Mouse (Mus musculus) lung, embryonic 14.5 days (tissue): ENCODE measurements around the gene Grik3. TPM values are rescaled to one million over a fixed set of nuclear protein-coding genes. Genes with fewer than 3 reads are reported as not detected.

ENCODE experiments used
- ATAC-seq: fragments of 200-750 bp; cut with Nextera tagmentation; 2 replicates; pipeline ENCODE4 v1.8.0; 2017; ENCODE audit warnings: mild to moderate bottlenecking, moderate TSS enrichment, moderate library complexity; ENCODE audit not compliant: insufficient read depth
- DNase-seq: peaks from one replicate; pipeline ENCODE4 v3.0.0-alpha.2; 2015
- H3K27ac ChIP-seq: fragments of 300-500 bp; sonication (generic); 2 replicates; pipeline ENCODE4 v1.5.1; 2014; ENCODE audit warnings: low read depth, mild to moderate bottlenecking, moderate library complexity
- H3K27me3 ChIP-seq: fragments of 300-500 bp; sonication (generic); 2 replicates; pipeline ENCODE4 v1.6.1; 2014; ENCODE audit warnings: low read length, control low read depth; ENCODE audit not compliant: insufficient read depth
- H3K36me3 ChIP-seq: fragments of 300-500 bp; sonication (generic); 2 replicates; pipeline ENCODE4 v1.6.1; 2014; ENCODE audit warnings: control low read depth; ENCODE audit not compliant: insufficient read depth
- H3K4me1 ChIP-seq: fragments of 300-500 bp; sonication (generic); 2 replicates; pipeline ENCODE4 v1.6.1; 2014; ENCODE audit warnings: antibody characterized with exemption, control low read depth; ENCODE audit not compliant: insufficient read depth
- H3K4me2 ChIP-seq: fragments of 300-500 bp; sonication (generic); 2 replicates; pipeline ENCODE4 v1.6.1; 2014; ENCODE audit warnings: mild to moderate bottlenecking
- H3K4me3 ChIP-seq: fragments of 300-500 bp; sonication (generic); 2 replicates; pipeline ENCODE4 v1.5.1; 2014; ENCODE audit warnings: low read depth, low read length
- H3K9ac ChIP-seq: fragments of 300-500 bp; sonication (generic); 2 replicates; pipeline ENCODE4 v1.6.1; 2014
- H3K9me3 ChIP-seq: fragments of 300-500 bp; sonication (generic); 2 replicates; pipeline ENCODE4 v1.6.1; 2016; ENCODE audit warnings: low read depth, low read length, control low read depth
- CTCF ChIP-seq: IDR thresholded peaks from 2 replicates; pipeline ENCODE4 v1.5.1; 2016; ENCODE audit warnings: antibody characterized with exemption, low read depth
- WGBS: fragments of 180-500 bp; shearing (Covaris S2); extraction: QIAGEN DNeasy Blood & Tissue Kit; methylation state at CpG from one replicate; pipeline ENCODE4 v1.1.7; 2014; 5-methylcytosine and 5-hydroxymethylcytosine counted together
- polyA plus RNA-seq: library from polyadenylated mRNA; unstranded; fragments of >200 nt; fragmentation: Nextera tagmentation; extraction: Ambion mirVana; gene quantifications from 2 replicates; pipeline ENCODE4 v1.2.1, GENCODE M21; 2014

The Grik3 gene
- polyA plus RNA-seq, 1 experiment from 2014 or later: not detected

DNA sequence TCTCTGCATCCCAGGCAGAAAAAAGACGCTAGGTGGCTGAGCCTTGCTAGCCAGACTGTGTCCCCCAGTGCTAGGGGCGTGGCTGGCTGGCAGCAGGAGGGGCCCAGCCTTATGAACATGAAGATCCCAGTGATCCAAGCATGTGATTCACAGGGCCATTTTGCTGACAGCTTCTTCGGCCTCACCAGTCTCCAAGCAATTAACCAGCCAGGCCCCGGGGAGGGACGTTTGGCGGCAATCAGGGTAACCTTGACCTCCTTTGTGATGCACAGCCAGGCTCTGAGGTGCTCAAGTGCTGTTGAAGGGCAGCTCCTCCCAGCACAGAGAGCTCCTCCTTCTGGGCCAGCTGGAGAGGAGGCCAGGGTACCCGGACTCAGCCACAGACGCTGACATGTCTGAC, 43.9 kb downstream of the Grik3 start:
- Histone ChIP-seq H3K27me3 (peaks cover 6% of the 10 kb centered on the region; the same call in 1 of the 2 replicates), H3K9me3 (no peaks in the 10 kb centered on the region), H3K27ac (no peak overlapping the region), H3K4me1 (no peaks in the 10 kb centered on the region), H3K9ac (no peak overlapping the region), H3K36me3 (no peaks in the 10 kb centered on the region), H3K4me3 (no peak overlapping the region), H3K4me2 (no peak overlapping the region)
- DNase-seq (no peak), ATAC-seq (no peak)
- no peak for TF ChIP-seq CTCF
- 6% methylated on average over 8 of the region's 8 CpGs for WGBS

DNA sequence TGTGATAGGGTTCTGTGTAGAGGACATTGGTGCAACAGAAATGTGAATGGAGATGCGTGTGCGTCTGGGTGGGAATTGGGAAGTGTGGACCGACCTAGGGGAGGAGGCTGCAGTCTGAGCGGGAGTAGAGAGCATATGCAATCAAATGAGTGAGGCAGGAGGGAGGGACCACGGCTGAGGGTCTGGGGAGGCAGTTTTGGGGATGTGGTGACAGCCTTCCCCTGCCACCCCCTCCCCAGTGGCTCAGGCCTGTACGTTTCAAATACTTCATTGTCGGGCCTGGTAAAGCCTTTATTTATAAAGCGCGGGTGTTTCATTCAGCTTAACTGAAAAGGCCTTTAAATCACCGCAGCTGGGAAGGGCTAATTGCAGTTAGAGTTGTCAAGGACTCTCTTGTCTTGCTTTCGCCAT, 44.5 kb downstream of the Grik3 start:
- Histone ChIP-seq H3K36me3 (no peaks in the 10 kb centered on the region), H3K27ac (no peak overlapping the region), H3K4me1 (no peaks in the 10 kb centered on the region), H3K27me3 (peaks cover 6% of the 10 kb centered on the region; the same call in 1 of the 2 replicates), H3K9ac (no peak overlapping the region), H3K9me3 (no peaks in the 10 kb centered on the region), H3K4me3 (no peak overlapping the region), H3K4me2 (no peak overlapping the region)
- no peak for TF ChIP-seq CTCF
- ATAC-seq (no peak), DNase-seq (no peak)
- WGBS: 11% methylated on average over 11 of the region's 11 CpGs

DNA sequence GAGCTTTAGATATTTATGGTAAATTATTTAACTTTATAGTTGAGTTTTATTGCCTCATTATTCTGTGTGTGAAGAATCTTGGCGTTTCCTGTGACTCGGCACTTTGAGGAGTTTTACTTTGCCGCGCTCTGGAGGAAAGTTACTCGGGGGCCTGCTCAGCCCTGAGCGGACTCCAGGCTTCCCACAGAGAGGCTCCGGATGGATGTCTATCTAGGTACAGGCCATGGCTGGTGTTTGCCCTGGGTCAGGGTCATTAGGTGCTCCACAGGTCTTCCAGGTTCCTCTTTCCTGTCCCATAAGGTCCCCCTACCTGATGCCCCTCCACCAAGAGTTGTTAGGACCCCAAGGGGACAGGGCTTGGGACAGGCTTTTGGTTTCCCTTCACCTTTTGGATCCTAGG, 45.0 kb downstream of the Grik3 start:
- Histone ChIP-seq H3K9ac (no peak overlapping the region), H3K36me3 (no peaks in the 10 kb centered on the region), H3K4me3 (no peak overlapping the region), H3K4me1 (no peaks in the 10 kb centered on the region), H3K9me3 (no peaks in the 10 kb centered on the region), H3K27me3 (peaks cover 6% of the 10 kb centered on the region; the same call in 1 of the 2 replicates), H3K4me2 (no peak overlapping the region), H3K27ac (no peak overlapping the region)
- DNase-seq (no peak), ATAC-seq (no peak)
- TF ChIP-seq CTCF: no peak
- WGBS: 25% methylated on average over 7 of the region's 7 CpGs

DNA sequence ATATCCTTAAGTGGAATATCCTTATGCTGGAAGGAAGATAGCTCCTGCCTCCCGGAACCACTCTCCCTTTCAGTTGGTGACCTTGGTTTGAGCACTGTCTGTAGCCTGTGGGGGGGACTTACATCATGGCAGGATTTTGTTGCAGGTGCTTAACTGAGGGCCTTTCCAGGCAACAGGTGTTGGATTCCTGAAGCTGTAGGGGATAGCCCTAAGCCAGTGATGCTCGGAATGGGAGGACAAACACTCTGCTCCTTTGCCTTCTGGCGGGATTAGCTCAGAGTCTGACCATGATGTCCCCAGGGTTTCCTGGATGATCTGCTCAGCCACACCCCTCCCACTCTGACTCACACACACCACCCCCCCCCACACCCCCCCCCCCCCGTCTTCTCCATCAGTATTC, 45.5 kb downstream of the Grik3 start:
- DNase-seq: no peak
- H3K36me3 ChIP-seq: no peaks in the 10 kb centered on the region
- WGBS: 28% methylated on average over 4 of the region's 4 CpGs
- no peak for ATAC-seq
- H3K27me3 ChIP-seq: peaks cover 6% of the 10 kb centered on the region; the same call in 1 of the 2 replicates
- H3K27ac ChIP-seq: no peak overlapping the region
- no peak overlapping the region for H3K4me3 ChIP-seq
- no peak for TF ChIP-seq CTCF
- H3K4me2 ChIP-seq: no peak overlapping the region
- H3K9ac ChIP-seq: no peak overlapping the region
- H3K9me3 ChIP-seq: no peaks in the 10 kb centered on the region
- no peaks in the 10 kb centered on the region for H3K4me1 ChIP-seq

DNA sequence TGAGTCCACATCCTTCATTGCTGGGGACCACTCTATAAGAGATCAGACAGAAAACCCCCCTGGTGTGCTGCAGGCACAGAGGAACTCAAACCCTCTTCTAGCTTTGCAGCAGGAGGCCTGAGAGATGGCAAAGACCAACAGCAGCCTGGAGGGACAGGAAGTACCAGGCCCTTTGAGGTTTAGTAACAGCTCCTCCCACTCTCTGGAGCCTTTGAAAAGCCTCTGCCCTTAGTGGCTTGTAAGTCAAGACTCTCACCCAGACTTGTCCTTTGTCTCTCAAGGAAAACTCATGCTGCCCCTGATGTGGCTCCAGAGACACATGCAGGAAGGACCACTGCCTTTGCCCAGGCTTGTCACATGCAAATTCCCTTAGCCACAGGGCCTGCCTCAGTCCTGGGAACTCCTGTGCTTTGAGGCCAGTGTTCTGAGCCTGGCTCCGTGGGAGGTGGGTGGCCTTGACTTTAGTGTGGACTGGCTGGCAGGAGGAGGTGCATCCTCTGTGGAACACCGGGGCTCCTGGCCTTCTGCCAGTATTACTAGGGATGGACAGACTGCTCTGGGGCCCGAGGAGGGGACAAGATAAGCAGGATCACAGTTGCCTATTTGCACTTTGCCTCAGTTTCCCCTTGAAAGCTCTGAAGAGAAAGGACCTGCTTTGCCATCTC, 47.9 kb downstream of the Grik3 start:
- Histone ChIP-seq H3K27ac (no peak overlapping the region), H3K27me3 (peaks cover 6% of the 10 kb centered on the region; the same call in 1 of the 2 replicates), H3K9ac (no peak overlapping the region), H3K36me3 (no peaks in the 10 kb centered on the region), H3K4me2 (no peak overlapping the region), H3K9me3 (no peaks in the 10 kb centered on the region), H3K4me3 (no peak overlapping the region), H3K4me1 (no peaks in the 10 kb centered on the region)
- DNase-seq (no peak), ATAC-seq (no peak)
- no peak for TF ChIP-seq CTCF
- 11% methylated on average over 3 of the region's 3 CpGs for WGBS

DNA sequence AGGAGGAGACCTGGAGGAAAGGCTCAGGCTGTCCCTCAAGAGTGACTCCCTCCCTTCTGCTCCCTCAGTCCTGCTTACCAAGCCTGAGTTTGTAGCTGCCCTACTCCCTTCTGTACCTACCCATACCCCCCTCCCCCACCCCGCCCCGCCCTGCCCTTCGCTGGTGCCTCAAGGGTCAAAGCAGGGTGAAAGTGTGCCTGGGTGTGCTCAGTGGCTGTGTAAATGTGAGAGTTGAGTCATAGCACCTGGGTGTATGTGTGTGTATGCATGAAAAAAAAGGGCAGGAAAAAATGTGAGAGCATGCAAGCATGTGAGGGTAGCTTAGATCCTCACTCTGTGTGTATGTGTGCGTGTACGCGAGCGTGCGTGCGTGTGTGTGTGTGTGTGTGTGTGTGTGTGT, 49.1 kb downstream of the Grik3 start:
- Histone ChIP-seq H3K4me2 (no peak overlapping the region), H3K36me3 (no peaks in the 10 kb centered on the region), H3K9me3 (no peaks in the 10 kb centered on the region), H3K27me3 (peaks cover 6% of the 10 kb centered on the region; the same call in 1 of the 2 replicates), H3K4me3 (no peak overlapping the region), H3K9ac (no peak overlapping the region), H3K27ac (no peak overlapping the region), H3K4me1 (no peaks in the 10 kb centered on the region)
- ATAC-seq (no peak), DNase-seq (no peak)
- WGBS: 78% methylated on average over 9 of the region's 9 CpGs
- no peak for TF ChIP-seq CTCF

DNA sequence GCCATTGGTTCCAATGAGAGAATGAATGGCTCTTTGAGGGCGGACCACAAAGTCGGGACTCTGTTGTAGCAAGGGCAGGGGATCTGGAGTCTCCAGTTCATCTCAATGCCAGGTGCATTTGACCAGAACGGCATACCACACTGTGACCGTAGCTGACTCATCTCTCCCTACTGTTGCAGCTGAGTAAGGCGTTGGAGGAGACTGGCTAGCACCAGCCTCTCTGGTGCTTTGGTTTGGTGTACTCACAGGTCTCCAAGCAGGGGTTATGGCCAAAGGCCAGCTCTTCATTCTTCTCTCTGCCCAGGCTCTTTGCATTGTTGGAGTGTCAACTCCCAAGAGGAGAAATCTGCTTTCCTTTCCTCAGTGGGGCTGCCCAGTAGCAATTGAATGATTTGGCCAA, 52.7 kb downstream of the Grik3 start:
- DNase-seq (no peak), ATAC-seq (no peak)
- H3K9ac ChIP-seq: no peak overlapping the region
- H3K4me2 ChIP-seq: no peak overlapping the region
- no peak overlapping the region for H3K4me3 ChIP-seq
- WGBS: 88% methylated on average over 5 of the region's 5 CpGs
- H3K4me1 ChIP-seq: no peaks in the 10 kb centered on the region
- no peaks in the 10 kb centered on the region for H3K9me3 ChIP-seq
- H3K27me3 ChIP-seq: no peaks in the 10 kb centered on the region
- no peak for TF ChIP-seq CTCF
- H3K27ac ChIP-seq: no peak overlapping the region
- no peaks in the 10 kb centered on the region for H3K36me3 ChIP-seq
